23 mouse cellular contexts compared by ENCODE assay signal in the genomic region with DNA sequence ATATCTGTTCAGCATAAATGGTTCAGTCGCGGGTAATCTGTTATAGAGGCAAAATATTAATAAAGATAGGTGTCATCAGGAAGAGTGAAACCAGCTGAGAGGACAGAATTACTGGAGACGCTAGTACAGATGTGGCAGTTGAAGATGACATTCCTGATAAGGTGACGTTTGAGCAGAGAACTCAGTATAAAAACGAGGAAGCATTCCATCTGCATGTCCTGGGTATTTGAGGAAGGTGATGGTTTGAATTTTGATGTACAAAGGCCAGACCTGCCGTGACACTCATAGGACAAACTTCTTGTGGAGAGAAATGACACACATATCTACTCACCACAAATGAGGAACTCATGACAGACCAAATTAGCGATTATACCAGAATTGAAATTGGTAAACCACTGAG.
DNase-seq lines count a peak whose midpoint lies in the region; ATAC-seq lines count a peak whose summit lies in the region.
"Had no signal": no experiment of that assay in that cellular context is flagged by ENCODE, and none has a peak within 500 bp of the region (broad histone marks: within the 10 kb centered on the region; RNA-seq: fewer than 3 reads in every experiment).

No protein-coding gene starts in this region.

- H3K27ac ChIP-seq in kidney, embryonic 14.5 days (ENCODE audit: low read depth, low read length): no peak overlapping the region
- H3K27ac ChIP-seq: embryonic facial prominence, embryonic 12.5 days; forebrain, embryonic 13.5 days; gastrocnemius, adult 2 months; heart, embryonic 10.5 days; heart, embryonic 15.5 days; hindbrain, embryonic 10.5 days; hindbrain, embryonic 14.5 days had no signal

- no peak overlapping the region for H3K4me2 ChIP-seq in kidney, embryonic 14.5 days (replicated peaks; ENCODE audit: low read depth, low read length)
- H3K4me2 ChIP-seq: embryonic facial prominence, embryonic 12.5 days; forebrain, embryonic 13.5 days; heart, embryonic 15.5 days; hindbrain, embryonic 14.5 days had no signal

- 0 out of 2 replicates have a peak, but pooled peaks cover 3% of the 10 kb centered on the region for H3K4me1 ChIP-seq in kidney, embryonic 14.5 days (ENCODE audit: control insufficient read depth, insufficient read depth, low read length)
- H3K4me1 ChIP-seq: forebrain, embryonic 13.5 days; heart, embryonic 10.5 days; heart, embryonic 15.5 days; hindbrain, embryonic 10.5 days had no signal

- H3K36me3 ChIP-seq in kidney, embryonic 14.5 days (ENCODE audit: control insufficient read depth, insufficient read depth, low read length): no peaks in the 10 kb centered on the region
- H3K36me3 ChIP-seq: embryonic facial prominence, embryonic 12.5 days; heart, embryonic 15.5 days; hindbrain, embryonic 10.5 days had no signal

- H3K9ac ChIP-seq in kidney, embryonic 14.5 days (ENCODE audit: low read depth, low read length): no peak overlapping the region
- H3K9ac ChIP-seq: embryonic facial prominence, embryonic 12.5 days; forebrain, embryonic 13.5 days; forebrain, postnatal 0 days; heart, embryonic 15.5 days; hindbrain, embryonic 14.5 days had no signal

- H3K27me3 ChIP-seq in kidney, embryonic 14.5 days (ENCODE audit: control insufficient read depth, insufficient read depth, low read length): no peaks in the 10 kb centered on the region
- H3K27me3 ChIP-seq: embryonic facial prominence, embryonic 12.5 days; forebrain, embryonic 13.5 days; heart, embryonic 15.5 days had no signal

- DNase-seq in 416B (ENCODE audit: low read depth) (peak; percentile 72), A20 (ENCODE audit: low read depth, low spot score) (peak; percentile 10)
- no peak for DNase-seq in adrenal gland, adult 2 months
- no peak for DNase-seq in yolk sac, embryonic 10.5 days (ENCODE audit: low spot score)
- DNase-seq in left cerebral cortex, postnatal 36 days (ENCODE audit: low spot score in 2 of 2): no peak
- DNase-seq: adrenal gland, postnatal 10 days; cerebellum, adult 11 months; cerebellum, adult 8-10 months; cerebellum, postnatal 14 days; forebrain, postnatal 0 days; gastrocnemius, adult 2 months; gastrocnemius, postnatal 25 days; heart, adult 11 months; heart, postnatal 14 days had no signal

- peak; percentile 73 for ATAC-seq in common myeloid progenitor, adult 5-6 weeks (replicated peaks; ENCODE audit: low read depth, poor library complexity, severe bottlenecking)
- peak; percentile 17 to 29; a peak in 1 of 4 replicates for ATAC-seq in hematopoietic stem cell, adult 5-6 weeks (replicated peaks in 1 of 2; ENCODE audit: insufficient read depth in 1 of 2, low FRiP score in 2 of 2, low TSS enrichment in 1 of 2, low read depth in 1 of 2, poor library complexity in 2 of 2, severe bottlenecking in 2 of 2)
- ATAC-seq in kidney, embryonic 14.5 days (ENCODE audit: low FRiP score, low TSS enrichment): no peak
- ATAC-seq: forebrain, embryonic 13.5 days; forebrain, postnatal 0 days had no signal

- no peak overlapping the region for H3K4me3 ChIP-seq in kidney, embryonic 14.5 days (ENCODE audit: low read length)
- H3K4me3 ChIP-seq: embryonic facial prominence, embryonic 12.5 days; forebrain, embryonic 13.5 days; gastrocnemius, adult 2 months; heart, embryonic 10.5 days; heart, embryonic 15.5 days; hindbrain, embryonic 10.5 days had no signal

- intact Hi-C loops in left cerebral cortex, postnatal 36 days (cut with DNase I): no loop called here

- no peaks in the 10 kb centered on the region for H3K9me3 ChIP-seq in kidney, embryonic 14.5 days (ENCODE audit: control insufficient read depth, low read length)
- H3K9me3 ChIP-seq: embryonic facial prominence, embryonic 12.5 days; forebrain, embryonic 13.5 days; heart, embryonic 10.5 days; heart, embryonic 15.5 days; hindbrain, embryonic 10.5 days had no signal

- 87% methylated on average over 7 of the region's 7 CpGs for WGBS in kidney, embryonic 14.5 days

Comparison
In these comparisons a context has a peak if more than half of its experiments do, and no peak if none do; other contexts are left out.
1. DNase-seq: peak in 416B (single experiment) and A20 (single experiment); none in adrenal gland, adult 2 months (single experiment), yolk sac, embryonic 10.5 days (single experiment) and left cerebral cortex, postnatal 36 days (0 of 2).